Comparison of ENCODE assay signal across 11 mouse cellular contexts in genomic region chr1:59334562-59334890, GRCm38 (mm10).
DNase-seq lines count a peak whose midpoint lies in the region; ATAC-seq and TF ChIP-seq lines count a peak whose summit lies in the region.
"Had no signal": no experiment of that assay in that cellular context is flagged by ENCODE, and none has a peak within 500 bp of the region (broad histone marks: within the 10 kb centered on the region; RNA-seq: fewer than 3 reads in every experiment).

No protein-coding gene starts in this region.

- no peak for DNase-seq in heart, postnatal 25 days (ENCODE audit: low spot score)
- DNase-seq in midbrain, postnatal 0 days (ENCODE audit: low spot score), result no peak
- no peak for DNase-seq in limb, embryonic 11.5 days (ENCODE audit: low spot score)
- no peak for DNase-seq in embryo, embryonic 9.5 days (ENCODE audit: extremely low spot score)
- DNase-seq in layer of hippocampus, adult 18-20 months (ENCODE audit: low spot score in 2 of 2), result no peak
- DNase-seq: gastrocnemius, postnatal 36 days; lung, adult 18-20 months had no signal

- no peak for TF ChIP-seq CTCF in midbrain, postnatal 0 days (IDR thresholded peaks at IDR 0.05)

- no peak overlapping the region for H3K4me3 ChIP-seq in heart, embryonic 11.5 days (ENCODE audit: low read depth, low read length)
- H3K4me3 ChIP-seq in midbrain, embryonic 13.5 days (replicated peaks), result no peak overlapping the region
- no peak overlapping the region for H3K4me3 ChIP-seq in midbrain, postnatal 0 days (ENCODE audit: low read depth, low read length)
- H3K4me3 ChIP-seq in limb, embryonic 11.5 days (ENCODE audit: low read depth, low read length), result no peak overlapping the region
- H3K4me3 ChIP-seq: stomach, embryonic 15.5 days had no signal

- no peak overlapping the region for H3K27ac ChIP-seq in heart, embryonic 11.5 days (ENCODE audit: low read depth, low read length)
- H3K27ac ChIP-seq in midbrain, embryonic 13.5 days, result peak overlapping the region; percentile 84
- H3K27ac ChIP-seq in midbrain, postnatal 0 days (ENCODE audit: low read depth, low read length), result no peak overlapping the region; the same call in 1 of the 2 replicates
- peak overlapping the region; percentile 56 for H3K27ac ChIP-seq in limb, embryonic 11.5 days (replicated peaks; ENCODE audit: low read depth, low read length)
- H3K27ac ChIP-seq: stomach, embryonic 15.5 days had no signal

- peaks cover 7% of the 10 kb centered on the region for H3K4me1 ChIP-seq in heart, embryonic 11.5 days (ENCODE audit: control insufficient read depth, insufficient read depth, low read length)
- peaks cover 25% of the 10 kb centered on the region for H3K4me1 ChIP-seq in midbrain, embryonic 13.5 days (replicated peaks)
- H3K4me1 ChIP-seq in midbrain, postnatal 0 days (ENCODE audit: insufficient read depth, low read length), result peaks cover 14% of the 10 kb centered on the region; the same call in 1 of the 2 replicates
- peaks cover 31% of the 10 kb centered on the region for H3K4me1 ChIP-seq in limb, embryonic 11.5 days (ENCODE audit: control insufficient read depth, insufficient read depth, low read length)

- H3K9me3 ChIP-seq in heart, embryonic 11.5 days (replicated peaks; ENCODE audit: control insufficient read depth, low read length), result no peaks in the 10 kb centered on the region
- no peaks in the 10 kb centered on the region for H3K9me3 ChIP-seq in midbrain, embryonic 13.5 days
- H3K9me3 ChIP-seq in midbrain, postnatal 0 days (ENCODE audit: low read length), result no peaks in the 10 kb centered on the region
- H3K9me3 ChIP-seq in limb, embryonic 11.5 days (ENCODE audit: control insufficient read depth, low read length), result no peaks in the 10 kb centered on the region
- H3K9me3 ChIP-seq: stomach, embryonic 15.5 days had no signal

- no peak overlapping the region for H3K9ac ChIP-seq in heart, embryonic 11.5 days (ENCODE audit: low read depth, low read length)
- H3K9ac ChIP-seq in midbrain, embryonic 13.5 days (replicated peaks), result no peak overlapping the region
- H3K9ac ChIP-seq in midbrain, postnatal 0 days (replicated peaks; ENCODE audit: low read length, poor library complexity, severe bottlenecking), result no peak overlapping the region
- no peak overlapping the region for H3K9ac ChIP-seq in limb, embryonic 11.5 days (ENCODE audit: low read length)
- H3K9ac ChIP-seq: stomach, embryonic 15.5 days had no signal

- H3K27me3 ChIP-seq in heart, embryonic 11.5 days (ENCODE audit: control insufficient read depth, insufficient read depth, low read length), result 0 out of 2 replicates have a peak, but pooled peaks cover 5% of the 10 kb centered on the region
- 0 out of 2 replicates have a peak, but pooled peaks cover 5% of the 10 kb centered on the region for H3K27me3 ChIP-seq in midbrain, embryonic 13.5 days
- H3K27me3 ChIP-seq in midbrain, postnatal 0 days (ENCODE audit: insufficient read depth, low read length), result no peaks in the 10 kb centered on the region
- H3K27me3 ChIP-seq in limb, embryonic 11.5 days (ENCODE audit: control insufficient read depth, insufficient read depth, low read length), result no peaks in the 10 kb centered on the region
- H3K27me3 ChIP-seq: stomach, embryonic 15.5 days had no signal

- H3K36me3 ChIP-seq in heart, embryonic 11.5 days (ENCODE audit: control insufficient read depth, insufficient read depth, low read length), result no peaks in the 10 kb centered on the region
- no peaks in the 10 kb centered on the region for H3K36me3 ChIP-seq in midbrain, embryonic 13.5 days
- no peaks in the 10 kb centered on the region for H3K36me3 ChIP-seq in midbrain, postnatal 0 days (ENCODE audit: insufficient read depth, low read length)
- no peaks in the 10 kb centered on the region for H3K36me3 ChIP-seq in limb, embryonic 11.5 days (ENCODE audit: control insufficient read depth, insufficient read depth, low read length)
- H3K36me3 ChIP-seq: stomach, embryonic 15.5 days had no signal

- intact Hi-C loops in heart, postnatal 25 days (cut with DNase I), result no loop called here

- H3K4me2 ChIP-seq in heart, embryonic 11.5 days, result 0 out of 2 replicates have a peak overlapping the region, but pooled peaks have one; percentile 8
- H3K4me2 ChIP-seq in midbrain, embryonic 13.5 days (replicated peaks), result no peak overlapping the region
- H3K4me2 ChIP-seq in midbrain, postnatal 0 days (ENCODE audit: low read depth, low read length, poor library complexity, severe bottlenecking), result no peak overlapping the region
- no peak overlapping the region for H3K4me2 ChIP-seq in limb, embryonic 11.5 days (ENCODE audit: low read depth, severe bottlenecking)
- H3K4me2 ChIP-seq: stomach, embryonic 15.5 days had no signal

- ATAC-seq in heart, embryonic 11.5 days (replicated peaks; ENCODE audit: insufficient number of reproducible peaks, low FRiP score, low TSS enrichment), result no peak
- ATAC-seq in midbrain, embryonic 13.5 days, result no peak
- no peak for ATAC-seq in midbrain, postnatal 0 days (ENCODE audit: low FRiP score)
- 0 out of 2 replicates have a peak, but pooled peaks have one; percentile 66 for ATAC-seq in limb, embryonic 11.5 days (ENCODE audit: insufficient number of reproducible peaks, low FRiP score, low TSS enrichment, low read depth)
- ATAC-seq: CD4-positive, CD25-positive, alpha-beta regulatory T cell, adult 4 months had no signal

- WGBS in heart, embryonic 11.5 days (ENCODE audit: insufficient replicate concordance), result 57% methylated on average over 4 of the region's 4 CpGs
- WGBS in midbrain, embryonic 13.5 days, result 55% methylated on average over 4 of the region's 4 CpGs
- 49% methylated on average over 4 of the region's 4 CpGs for WGBS in midbrain, postnatal 0 days
- WGBS in limb, embryonic 11.5 days, result 19% methylated on average over 4 of the region's 4 CpGs

Comparison
In these comparisons a context has a peak if more than half of its experiments do, and no peak if none do; other contexts are left out.
1. H3K27ac ChIP-seq: peak in midbrain, embryonic 13.5 days (single experiment) and limb, embryonic 11.5 days (single experiment); none in heart, embryonic 11.5 days (single experiment) and midbrain, postnatal 0 days (single experiment).